Mouse (Mus musculus) testis, postnatal 14 days (tissue): Measurements from ENCODE around the gene Fth1.
"Not testable (repeated sequence)": the region's sequence is repeated elsewhere in the genome, so short reads cannot be mapped to it uniquely, and the experiment has no call there.

Source experiments
- DNase-seq: peaks from one replicate; pipeline ENCODE4 v3.0.0; 2021; ENCODE audit warnings: low spot score

Fth1 gene

GRCm38 (mm10) chr19:9980258-9980657, at the start of gene Fth1:
Gene Fth1 (plus strand): TSS chr19:9980598.
- no peak for DNase-seq

GRCm38 (mm10) chr19:9931167-9931607, 49.2 kb upstream of the Fth1 start:
- DNase-seq: not testable (repeated sequence)

DNA sequence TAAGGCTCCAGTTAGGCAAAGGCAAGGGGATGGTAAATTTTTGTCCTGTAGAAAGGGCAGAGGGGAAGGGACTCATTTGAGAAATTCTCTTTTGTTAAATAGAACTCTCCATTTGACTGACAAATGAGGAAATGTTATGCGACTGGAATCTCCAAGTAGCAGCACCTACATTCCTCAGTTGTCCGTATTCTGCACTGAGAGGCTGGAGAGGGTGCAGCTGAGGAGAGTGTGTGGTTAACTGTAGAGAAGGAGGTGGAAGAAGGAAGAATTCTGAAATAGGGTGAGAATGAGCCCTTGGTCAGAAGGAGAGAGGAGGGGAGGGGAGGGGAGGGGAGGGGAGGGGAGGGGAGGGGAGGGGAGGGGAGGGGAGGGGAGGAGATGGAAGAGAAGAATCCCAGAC, 46.5 kb upstream of the Fth1 start:
- no peak for DNase-seq

GRCm38 (mm10) chr19:9936579-9936978, 43.8 kb upstream of the Fth1 start:
- no peak for DNase-seq

GRCm38 (mm10) chr19:9937428-9937827, 43.0 kb upstream of the Fth1 start:
- no peak for DNase-seq

GRCm38 (mm10) chr19:9938156-9938823, 42.1 kb upstream of the Fth1 start:
- no peak for DNase-seq

DNA sequence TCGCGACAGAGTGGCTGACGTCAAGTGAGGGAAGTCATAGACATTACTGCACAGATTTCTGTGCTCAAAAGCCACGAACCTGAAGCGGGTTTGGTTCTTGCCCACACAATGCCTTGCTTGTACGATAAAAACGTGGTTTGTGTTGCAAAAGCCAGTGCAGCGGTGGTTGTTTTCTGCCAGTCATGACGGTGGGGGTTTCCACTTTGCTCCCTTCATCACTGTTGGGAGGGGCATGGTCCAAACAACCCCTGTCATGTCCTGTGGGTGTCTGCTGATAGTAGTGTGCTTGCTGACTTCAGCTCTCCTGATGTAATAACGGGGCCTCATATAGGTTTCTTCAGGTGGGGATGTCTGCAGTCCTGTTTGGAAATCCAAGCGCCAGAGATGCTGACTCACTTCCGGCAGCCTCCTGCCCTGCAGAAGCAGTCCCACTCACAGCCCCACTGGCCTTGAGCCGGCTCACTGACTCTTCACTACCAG, 41.5 kb upstream of the Fth1 start:
- peak; percentile 27 for DNase-seq

- DNase-seq: no peak
Observed at GRCm38 (mm10) chr19:9939841-9940240, 40.6 kb upstream of the Fth1 start.

GRCm38 (mm10) chr19:9940903-9941302, 39.5 kb upstream of the Fth1 start:
- no peak for DNase-seq

DNA sequence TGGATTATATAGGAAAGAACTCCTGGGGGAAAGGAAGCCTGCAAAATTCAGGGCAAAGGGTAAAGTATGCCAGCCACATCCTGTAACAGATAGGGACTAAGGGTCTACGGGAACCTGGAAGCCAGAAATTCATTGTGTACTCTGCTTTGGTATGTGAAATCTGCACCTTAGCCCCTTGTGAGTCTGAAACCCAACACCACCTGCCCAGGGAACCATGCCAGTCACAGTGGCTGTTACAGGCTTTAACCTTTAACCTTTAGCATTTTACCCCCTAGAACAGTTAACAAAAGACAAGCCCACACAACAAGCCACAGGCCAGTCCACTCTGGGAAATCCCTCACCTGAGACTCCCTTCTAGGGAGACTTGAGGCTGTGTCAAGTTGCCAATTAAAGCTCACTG, 38.6 kb upstream of the Fth1 start:
- DNase-seq: no peak

DNA sequence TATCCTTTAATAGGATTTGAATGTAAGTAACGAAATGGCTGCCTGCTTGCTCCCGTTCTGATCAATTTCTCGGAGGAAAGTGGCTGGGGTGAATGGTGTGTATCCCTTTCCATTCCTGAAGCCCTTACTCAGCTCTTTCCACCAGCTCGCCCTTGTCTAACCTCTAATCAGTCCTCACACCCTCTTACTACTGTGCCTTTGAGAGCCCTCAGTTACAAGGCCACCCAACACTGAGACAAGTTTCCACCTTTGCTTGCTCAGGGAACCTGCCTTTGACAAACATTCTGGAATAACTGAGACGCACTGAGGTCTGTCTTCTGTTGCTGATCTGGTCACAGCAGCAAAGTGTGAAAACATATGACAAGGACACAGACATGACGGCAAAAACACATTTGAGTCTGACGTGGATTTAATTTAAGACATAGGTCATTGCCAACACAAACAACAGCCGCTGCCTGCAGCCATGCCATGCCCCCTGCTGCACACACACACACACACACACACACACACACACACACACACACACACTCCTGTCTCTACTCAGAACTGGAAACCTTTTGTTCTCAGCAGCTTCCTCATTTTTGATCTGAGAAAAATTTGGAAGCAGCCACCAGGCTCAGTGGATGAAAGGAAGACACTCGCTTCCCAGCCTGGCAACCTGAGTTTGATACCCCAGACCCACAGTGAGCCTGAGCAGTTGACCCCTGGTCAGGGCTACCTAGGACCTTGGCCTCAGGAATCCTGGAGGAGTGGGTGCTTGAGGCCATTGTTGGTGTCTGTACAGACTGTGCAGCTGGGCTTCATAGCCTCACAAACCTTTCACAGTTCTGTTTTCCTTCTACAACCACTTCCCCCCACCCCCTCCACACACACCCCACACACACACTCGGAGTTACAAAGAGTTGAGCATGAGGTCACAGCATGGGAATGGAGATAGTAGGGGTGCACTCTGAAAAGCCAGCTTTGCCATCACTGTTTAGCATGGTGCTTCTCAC, 37.6 kb upstream of the Fth1 start:
- DNase-seq: no peak

- DNase-seq: no peak
Observed at GRCm38 (mm10) chr19:9945800-9946564, 34.4 kb upstream of the Fth1 start.

GRCm38 (mm10) chr19:9946986-9947385, 33.4 kb upstream of the Fth1 start:
- peak; percentile 44 for DNase-seq

- no peak for DNase-seq
Observed at GRCm38 (mm10) chr19:9952390-9952789, 28.0 kb upstream of the Fth1 start.

GRCm38 (mm10) chr19:9952912-9953311, 27.5 kb upstream of the Fth1 start:
- no peak for DNase-seq

GRCm38 (mm10) chr19:9954055-9954810, 26.2 kb upstream of the Fth1 start:
- DNase-seq: peak; percentile 83

DNA sequence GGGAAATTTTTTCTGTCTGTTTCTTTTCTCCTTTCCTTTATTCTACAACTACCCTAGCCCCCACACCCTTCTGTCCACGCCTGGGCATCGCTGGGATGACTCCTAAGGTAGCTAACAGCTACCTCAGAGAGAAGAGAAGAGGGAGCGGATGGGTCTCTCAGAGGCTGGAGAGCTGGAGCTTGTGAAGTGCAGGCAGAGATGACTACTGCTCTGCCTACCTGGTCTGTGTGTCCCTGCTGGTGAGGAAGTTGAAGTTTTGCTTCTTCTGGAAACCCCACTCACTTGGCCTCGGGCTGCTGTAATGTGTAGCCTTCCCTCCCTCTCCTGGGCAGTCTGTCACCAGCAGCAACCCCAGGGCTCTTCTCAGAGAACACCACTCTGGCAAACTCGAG, 25.6 kb upstream of the Fth1 start:
- no peak for DNase-seq

DNA sequence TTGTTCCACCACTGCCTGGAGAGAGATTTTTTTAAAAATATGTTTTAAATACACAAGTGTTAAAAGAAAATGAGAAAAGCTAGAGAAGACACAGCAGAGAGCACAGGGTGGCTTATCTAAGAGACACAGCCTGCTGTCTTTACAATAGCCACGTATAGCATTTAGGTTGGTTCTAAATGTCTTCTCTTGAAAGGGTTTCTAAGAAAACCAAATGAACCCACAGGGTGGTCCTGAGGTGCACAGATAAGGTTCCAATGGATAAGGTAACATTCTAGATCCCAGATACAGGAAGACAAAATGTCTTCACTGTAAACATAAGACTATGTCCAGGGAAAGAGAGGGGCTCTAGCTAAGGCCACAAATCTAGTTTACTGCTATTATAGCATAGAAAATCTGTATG, 25.0 kb upstream of the Fth1 start:
- DNase-seq: no peak

DNA sequence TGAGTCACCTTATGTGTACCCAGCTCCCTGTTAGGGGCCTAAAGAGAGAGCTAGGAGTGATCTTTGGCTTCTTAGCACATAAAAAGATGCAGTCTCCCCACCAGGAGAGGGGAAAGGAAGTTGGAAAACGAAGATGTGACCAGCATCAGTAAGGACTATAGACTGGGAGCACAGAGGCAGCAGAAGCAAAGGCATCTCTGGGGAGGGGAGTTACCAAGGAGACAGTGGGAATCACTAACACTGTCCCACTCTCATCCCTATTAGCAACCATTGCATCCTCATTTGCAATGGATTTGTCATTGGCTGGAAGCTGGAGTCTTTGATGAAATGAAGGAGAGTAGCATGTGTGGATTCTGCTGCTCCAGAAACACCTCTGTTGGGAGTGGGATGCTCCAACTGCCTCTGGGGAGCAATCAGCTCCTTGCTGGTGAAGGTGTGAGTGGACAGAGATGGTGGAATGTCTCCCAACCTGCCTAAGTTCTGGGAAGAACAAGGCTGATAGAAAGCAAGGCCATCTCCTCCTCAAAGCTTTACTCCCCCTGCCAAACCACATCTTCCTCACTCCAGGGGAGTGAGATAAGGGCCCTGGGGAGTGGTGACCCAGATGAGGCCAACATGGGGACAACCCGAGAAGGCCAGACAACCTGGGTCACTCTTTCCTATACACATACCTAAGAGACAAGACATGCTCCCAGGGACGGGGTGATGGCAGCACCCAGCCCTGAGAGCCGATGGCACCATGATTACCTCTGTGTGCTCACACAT, 23.6 kb upstream of the Fth1 start:
- no peak for DNase-seq

DNA sequence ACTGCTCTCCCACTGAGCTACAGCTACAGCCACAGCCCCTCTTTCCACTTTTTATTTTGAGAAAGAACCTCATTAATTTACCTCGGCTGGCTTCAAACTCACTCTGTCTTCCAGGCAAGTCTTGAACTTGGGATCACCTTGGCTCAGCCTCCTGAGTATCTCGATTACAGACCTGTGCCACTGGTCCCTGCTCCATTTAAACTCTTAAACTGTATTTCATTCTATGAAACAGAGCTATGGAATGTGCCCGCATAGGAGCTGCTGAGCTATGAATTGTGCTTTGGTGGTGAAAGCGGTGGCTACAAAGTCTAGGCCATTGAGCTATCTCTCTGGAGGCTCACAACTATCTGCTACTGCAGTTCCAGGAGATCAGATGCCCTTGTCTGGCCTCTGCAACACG, 22.4 kb upstream of the Fth1 start:
- no peak for DNase-seq

DNA sequence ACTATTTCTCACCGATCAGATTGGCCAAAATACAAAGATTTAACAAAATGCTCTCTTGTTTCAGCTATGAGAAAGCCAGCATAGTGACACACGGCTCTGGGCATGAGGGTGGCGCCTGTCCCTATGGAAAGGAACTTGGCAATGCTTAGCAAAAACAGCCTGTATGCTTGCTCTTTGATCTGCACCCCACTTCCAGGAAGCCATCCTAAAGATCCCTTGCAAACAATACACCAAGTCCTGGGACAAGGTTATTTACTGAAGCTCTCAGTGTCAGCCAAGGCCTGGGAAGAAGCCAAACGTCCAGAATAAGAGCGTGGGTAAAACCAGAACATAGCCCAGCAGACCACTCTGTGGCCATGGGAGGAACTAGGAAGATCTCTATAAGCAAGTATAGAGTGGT, 19.6 kb upstream of the Fth1 start:
- DNase-seq: no peak
